Mouse (Mus musculus): ENCODE measurements around the gene Dusp27.

DNA sequence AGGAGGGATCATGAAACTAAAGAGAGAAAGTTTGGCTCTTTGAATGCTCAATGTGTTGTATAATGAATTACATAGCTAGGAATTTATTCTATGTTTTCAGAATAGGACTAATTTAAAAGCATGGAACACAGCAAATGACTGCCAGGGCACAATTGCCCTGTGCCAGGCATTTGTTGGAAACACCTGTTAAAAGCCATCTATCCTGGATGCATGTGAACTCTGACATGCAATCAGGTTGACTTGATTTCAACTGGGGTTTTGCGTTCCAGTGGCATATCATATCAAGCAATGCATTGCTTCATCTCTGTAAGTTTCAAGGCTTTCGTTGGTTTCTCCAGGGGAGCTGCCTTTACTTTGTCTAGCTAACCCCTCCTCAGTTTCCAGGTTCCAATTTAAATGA, 37.4 kb downstream of the Dusp27 start:
- TF ChIP-seq CTCF (IDR thresholded peaks at IDR 0.05; ENCODE audit: extremely low read depth, insufficient read length, insufficient replicate concordance, low read depth, low read length) (no peak), POLR2A (IDR thresholded peaks at IDR 0.05; ENCODE audit: low read depth, low read length) (no peak)

All from small intestine, adult 2 months (tissue).